Mouse (Mus musculus): ENCODE data around the gene Cd63.
A peak's percentile ranks its signal among the peaks of the same experiment; 100 is the strongest.

Gene Cd63

DNA sequence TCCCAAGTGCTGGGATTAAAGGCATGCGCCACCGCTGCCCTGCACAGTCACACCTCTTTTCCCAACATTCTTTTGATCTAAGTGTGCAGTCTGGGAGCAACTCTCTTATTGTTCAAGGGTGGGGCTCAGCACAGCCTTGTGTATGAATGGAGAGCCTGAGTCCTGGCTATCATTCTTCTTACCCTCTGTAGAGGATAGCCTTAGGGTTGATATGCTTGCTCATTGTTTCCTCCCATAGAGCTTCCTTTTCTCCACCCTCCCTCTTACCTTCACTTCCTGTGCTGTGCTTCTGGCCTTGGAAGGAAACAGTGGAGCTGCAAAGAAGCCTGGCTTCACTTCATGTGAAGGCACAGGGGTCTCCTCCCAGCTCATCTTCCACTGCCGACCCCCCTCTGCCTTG is at the start of gene Cd63:
TSS of gene Cd63 (plus strand) at position 292 of the 400 bp plus-strand sequence.
- DNase-seq (ENCODE audit: extremely low spot score): no peak

DNA sequence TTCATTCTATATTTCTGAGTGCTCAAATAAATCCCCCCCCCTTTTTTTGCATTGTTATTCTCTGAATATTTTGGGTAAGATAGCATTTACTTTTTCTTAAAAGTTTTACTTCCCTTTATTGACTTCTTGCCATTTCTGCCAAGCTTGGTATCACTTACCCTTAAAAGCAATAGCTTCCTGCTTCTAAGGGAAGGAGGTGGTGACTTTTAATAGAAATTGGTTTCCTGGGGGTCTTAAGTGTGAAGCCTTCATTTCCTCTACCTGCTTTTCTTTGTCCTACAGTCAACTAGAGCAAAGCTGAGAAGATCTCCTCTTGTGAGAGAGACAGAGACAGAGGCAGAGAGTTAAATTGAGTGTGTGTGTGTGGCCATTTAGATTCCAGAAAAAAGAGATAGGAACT is 39.6 kb upstream of the Cd63 start:
- DNase-seq (ENCODE audit: extremely low spot score): no peak

DNA sequence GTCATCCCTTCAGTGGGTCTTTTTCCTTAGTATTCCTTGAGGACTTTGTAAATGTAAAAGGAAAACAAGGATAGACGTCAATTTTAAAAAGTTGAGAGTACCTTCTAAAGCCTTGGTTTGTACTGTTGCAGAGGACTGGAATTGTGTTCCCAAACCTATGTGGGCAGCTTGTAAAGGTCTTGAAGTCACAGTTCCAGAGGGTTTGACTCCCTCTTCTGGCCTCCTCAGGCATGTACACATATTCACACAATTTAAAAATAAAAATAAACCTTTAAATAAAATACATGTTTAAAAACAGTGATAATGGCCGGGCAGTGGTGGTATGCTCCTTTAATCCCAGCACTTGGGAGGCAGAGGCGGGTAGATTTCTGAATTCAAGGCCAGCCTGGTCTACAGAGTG is 34.7 kb upstream of the Cd63 start:
- DNase-seq (ENCODE audit: extremely low spot score): no peak

DNA sequence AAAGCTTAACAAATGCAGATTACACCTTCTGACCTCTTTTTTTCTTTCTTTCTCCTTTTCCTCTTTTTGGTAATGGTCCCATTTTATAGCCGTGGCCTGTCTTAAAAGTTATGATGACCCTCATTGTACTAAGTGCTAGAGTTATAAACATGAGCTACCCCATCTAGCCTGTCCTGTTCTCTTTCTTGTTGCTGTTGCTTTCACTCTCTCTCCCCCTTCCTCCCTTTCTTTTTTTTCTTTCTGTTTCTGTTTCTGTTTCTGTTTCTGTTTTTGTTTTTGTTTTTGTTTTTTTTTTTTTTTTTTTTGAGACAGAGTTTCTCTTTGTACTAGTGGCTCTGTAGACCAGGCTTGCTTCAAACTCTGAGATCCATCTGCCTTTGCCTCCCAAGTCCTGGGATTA is 34.3 kb upstream of the Cd63 start:
- no peak for DNase-seq (ENCODE audit: extremely low spot score)

GRCm38 (mm10) chr10:128870341-128870740 is 30.4 kb upstream of the Cd63 start:
- no peak for DNase-seq (ENCODE audit: extremely low spot score)

DNA sequence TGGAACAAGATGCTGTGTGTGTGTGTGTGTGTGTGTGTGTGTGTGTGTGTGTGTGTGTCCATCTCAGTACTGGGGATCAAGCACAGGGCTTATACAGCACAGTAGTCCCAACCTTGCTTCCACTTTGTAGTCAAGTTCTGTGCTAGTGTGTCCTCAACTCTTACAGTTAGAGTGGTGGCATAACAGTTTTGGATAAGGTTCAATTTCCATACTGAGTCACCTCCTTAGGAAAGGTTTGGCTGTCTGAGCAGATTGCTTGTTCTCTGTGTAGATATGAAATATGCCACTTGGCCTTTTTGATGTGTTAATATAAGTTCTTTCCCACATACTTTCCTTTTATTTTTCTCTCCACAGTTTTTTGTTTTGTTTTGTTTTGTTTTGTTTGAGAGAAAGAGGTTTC is 22.5 kb upstream of the Cd63 start:
- DNase-seq (ENCODE audit: extremely low spot score): no peak

DNA sequence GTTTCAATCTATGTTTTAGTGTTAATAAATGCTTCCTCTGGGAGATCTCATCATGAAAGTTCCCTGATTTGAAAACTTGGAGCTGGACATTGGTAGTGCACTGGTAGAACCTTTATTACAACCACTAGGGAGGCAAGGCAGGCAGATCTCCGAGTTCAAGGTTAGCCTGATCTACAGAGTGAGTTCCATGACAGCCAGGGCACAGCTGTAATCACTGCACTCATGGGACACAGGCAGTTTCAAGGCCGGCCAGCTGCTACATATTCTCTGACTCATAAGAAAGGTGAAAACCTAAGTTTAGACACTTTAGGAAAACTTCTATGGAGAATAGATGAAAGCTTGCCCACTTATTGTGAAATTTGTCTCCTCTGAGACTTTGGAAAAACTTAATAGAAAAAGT is 22.0 kb upstream of the Cd63 start:
- DNase-seq (ENCODE audit: extremely low spot score): no peak

DNA sequence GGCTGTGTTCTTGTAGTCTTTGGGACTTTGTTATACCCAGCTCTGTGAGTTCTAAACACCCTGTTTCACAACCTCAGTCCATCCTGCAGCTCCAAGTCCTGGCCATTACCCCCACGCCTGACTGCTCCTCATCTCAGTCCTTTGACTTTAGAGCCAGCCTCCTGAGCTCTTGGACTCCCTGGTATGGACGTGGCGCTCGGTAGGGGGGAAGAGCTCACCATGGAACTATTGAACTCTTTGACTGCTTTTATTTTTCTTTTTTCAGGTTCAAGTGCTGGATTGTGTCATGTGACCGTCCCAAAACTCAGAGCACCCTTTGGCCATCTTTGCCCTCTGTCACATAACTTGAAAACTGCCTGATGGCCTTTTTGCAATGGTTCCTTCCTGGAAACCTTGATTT is 18.7 kb upstream of the Cd63 start:
- no peak for DNase-seq (ENCODE audit: extremely low spot score)

DNA sequence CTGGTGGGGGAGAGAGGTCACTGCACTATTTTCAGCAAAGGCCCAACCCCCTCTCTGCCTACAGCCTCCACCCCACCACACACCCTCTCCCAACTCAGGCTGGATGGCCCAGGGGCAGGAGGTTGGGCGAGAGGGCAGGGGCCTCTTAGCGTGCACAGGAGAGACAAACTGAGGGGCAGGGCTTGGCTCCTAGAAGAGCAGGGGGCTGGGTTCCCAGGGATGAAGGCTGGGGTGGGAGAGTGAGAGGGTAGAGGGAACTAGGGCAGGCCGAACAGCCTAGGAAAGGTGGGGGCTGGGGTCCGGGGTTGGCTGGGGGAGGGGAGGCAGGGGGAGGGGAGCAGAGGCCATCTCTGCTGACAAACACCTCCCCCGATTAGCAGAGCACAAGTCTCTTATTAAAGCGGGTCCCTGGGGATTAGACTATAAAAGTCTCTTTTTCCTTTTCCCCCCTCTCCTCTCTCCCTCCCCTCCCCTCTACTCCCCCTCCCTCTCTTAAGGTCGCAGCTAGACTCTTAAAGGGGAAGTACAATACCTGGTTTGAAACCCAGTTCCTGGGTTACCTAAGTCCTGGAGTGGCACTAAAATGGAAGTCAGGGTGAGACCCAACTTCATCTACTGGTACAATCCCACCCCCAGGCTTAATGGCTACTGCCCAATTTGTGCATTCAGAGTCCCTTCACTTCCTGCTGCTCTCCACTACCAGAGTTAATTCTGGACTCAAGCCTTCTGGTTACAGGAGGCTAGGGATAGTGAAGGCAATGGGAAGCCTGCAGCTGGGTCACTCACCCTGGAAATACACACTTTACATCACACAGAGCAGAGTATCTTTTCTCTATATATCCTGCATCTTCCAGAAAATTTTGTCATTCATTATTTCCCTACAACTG is 11.6 kb upstream of the Cd63 start:
- DNase-seq (ENCODE audit: extremely low spot score): peak; percentile 86

DNA sequence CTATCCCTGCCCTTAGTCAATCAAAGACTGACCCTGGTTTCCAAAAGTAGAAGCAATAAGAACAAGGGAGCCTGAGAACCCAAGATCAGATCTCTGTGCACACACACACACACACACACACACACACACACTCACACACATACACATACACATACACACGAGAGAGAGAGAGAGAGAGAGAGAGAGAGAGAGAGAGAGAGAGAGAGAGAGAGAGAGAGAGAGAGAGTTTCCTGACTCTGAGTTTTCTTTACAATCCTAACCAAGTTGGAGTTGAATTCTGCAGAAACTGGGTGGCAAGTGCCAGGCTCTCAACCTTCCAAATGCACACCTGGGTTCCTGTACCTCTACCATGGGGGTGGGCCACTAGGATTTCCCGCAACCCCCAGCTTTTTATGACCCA is 10.9 kb upstream of the Cd63 start:
- no peak for DNase-seq (ENCODE audit: extremely low spot score)

GRCm38 (mm10) chr10:128890383-128891295 is 10.2 kb upstream of the Cd63 start:
- DNase-seq (ENCODE audit: extremely low spot score): peak; percentile 48

DNA sequence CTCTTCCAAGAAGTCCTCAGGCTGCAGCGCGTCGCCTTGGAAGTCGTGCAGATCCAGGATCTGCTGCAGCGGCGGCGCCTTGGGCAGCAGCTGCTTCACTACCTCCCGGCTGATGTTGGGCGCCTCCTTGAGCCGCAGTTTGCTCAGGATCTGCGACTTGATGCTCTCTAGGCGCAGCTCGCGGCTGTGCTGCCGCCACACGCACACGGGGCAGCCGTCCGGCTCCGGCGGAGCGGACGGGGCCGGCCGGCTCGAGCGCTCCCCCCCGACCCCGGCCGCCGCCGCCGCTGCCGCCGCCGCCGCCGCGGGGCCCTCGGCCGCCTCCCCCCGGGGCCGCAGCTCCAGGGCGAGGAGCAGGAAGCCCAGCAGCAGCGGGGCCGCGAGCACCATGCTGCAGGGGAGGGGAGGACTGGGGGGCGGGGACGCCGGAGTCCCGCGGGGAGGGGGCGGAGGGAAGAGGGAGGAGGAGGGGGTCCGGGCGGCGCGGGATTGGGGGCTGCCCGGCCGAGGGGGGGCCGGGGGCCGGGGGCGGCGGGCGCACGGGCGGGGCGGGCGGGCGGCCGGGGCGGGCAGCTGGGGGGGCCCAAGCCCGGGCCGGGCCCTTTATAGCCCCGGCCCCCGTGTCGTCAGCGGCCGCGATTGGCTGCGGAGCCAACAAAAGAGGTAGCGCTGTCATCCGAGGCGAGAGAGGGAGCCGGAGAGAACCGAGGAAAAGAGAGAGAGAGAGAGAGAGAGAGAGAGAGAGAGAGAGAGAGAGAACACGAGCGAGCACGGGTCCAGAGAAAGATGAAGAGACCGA is 9.3 kb upstream of the Cd63 start, which contains the start of gene Gdf11:
TSS of gene Gdf11 (minus strand) at position 423 of the 799 bp plus-strand sequence.
- DNase-seq (ENCODE audit: extremely low spot score): peak; percentile 83

GRCm38 (mm10) chr10:128892246-128892645 is 8.5 kb upstream of the Cd63 start:
- DNase-seq (ENCODE audit: extremely low spot score): no peak

- peak; percentile 85 for DNase-seq (ENCODE audit: extremely low spot score)
Observed at GRCm38 (mm10) chr10:128895437-128895836, 5.4 kb upstream of the Cd63 start.

- no peak for DNase-seq (ENCODE audit: extremely low spot score)
Observed at GRCm38 (mm10) chr10:128895952-128896693, 4.7 kb upstream of the Cd63 start.

- no peak for DNase-seq (ENCODE audit: extremely low spot score)
Observed at GRCm38 (mm10) chr10:128896807-128897206, 4.0 kb upstream of the Cd63 start.

DNA sequence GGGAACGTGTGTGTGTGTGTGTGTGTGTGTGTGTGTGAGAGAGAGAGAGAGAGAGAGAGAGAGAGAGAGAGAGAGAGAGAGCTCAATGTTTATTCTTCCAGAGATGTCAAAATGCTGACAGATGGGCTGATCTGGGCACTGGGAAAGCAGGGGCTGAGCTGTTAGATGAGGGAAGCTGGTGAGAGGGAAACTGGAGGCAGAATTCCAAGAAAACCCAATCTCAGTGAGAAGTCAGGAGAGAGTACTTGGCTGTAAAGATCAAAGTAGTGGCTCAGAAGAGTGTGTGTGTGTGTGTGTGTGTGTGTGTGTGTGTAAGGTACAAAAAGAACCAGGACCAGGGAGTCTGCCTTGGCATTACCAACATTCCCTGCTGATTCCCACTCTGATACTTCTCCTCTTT is 3.3 kb upstream of the Cd63 start:
- DNase-seq (ENCODE audit: extremely low spot score): no peak

DNA sequence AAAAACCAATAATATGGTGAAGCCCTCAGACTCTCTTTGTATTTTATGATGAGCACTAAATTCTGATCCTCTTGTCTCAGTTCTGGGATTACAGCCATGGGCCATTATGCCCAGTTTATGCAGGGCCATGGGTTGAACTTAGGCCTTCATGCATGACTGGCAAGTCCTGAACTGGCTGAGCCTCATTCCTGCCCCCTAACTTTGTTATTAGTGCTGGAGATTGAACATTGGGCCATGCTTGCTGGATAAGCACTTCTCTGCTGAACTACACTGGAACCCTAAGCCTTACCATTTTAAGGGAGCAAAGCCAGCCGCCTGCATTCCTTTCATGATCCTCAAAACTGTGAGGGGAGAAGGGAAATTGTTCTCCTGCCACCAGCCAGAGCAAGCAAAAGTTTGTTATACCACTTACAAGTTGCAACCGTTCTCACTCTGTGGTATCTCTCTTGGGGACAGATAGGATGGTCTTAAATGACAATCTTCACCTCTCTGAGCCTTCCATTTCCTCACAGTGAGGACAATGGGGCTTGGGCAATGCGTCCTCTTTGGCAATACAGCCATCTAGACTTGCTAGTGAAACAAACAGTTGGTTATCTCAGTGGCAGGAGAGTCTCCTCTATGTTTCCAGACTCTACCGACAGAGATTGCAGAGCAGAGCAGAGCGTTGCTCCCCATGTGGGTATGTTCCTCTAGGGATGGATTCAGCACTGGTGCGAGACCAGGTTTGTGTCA is 864 bp upstream of the Cd63 start:
- DNase-seq (ENCODE audit: extremely low spot score): no peak

DNA sequence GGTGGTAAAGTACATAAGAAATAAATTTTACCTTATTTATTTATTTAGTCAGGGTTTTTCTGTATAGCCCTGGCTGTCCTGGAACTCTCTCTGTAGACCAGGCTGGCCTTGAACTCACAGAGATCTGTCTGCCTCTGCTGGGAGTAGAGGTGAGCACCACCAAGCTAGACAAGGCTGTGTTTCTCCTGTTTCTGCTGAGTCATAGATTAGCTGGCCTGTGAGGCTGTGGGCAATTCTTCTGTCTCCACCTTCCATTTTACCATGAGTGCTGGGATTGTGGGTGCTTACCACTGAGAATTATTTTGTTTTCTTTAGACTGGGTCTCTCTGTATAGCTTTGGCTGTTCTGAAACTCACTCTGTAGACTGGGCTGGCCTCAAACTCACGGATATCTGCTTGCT is 620 bp downstream of the Cd63 start:
- DNase-seq (ENCODE audit: extremely low spot score): no peak

DNA sequence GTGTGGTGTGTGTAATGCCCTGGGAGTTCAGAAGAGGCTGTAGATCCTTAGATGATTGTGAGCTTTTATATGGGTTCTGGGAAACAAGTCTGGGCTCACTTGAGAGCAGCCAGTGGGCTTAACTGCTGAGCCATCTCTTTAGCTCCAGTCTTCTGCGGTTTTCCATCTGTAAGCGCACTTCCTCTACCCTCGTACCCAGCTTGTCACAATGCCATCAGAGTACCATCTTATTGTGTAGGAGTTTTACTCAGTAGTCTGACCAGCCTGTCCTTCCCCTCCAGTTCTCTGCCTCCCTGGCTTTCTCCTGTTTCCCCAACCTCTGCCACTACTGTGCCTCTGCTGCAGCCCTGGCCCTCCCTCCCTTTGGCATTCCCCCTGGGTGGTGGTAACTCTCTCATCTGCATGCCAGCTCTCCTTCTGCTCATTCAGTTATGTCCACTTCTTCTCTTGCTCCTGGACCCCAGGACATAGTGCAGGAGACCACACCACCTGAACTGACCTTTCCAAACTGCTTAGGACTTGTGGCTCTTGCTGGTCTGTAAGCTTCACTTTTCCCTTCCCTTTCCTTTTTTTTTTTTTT is 1.7 kb downstream of the Cd63 start:
- DNase-seq (ENCODE audit: extremely low spot score): no peak
